Mouse (Mus musculus) kidney, adult 2 months (tissue): Measurements from ENCODE around the gene Atp6v0d1. TPM values are rescaled to one million over a fixed set of nuclear protein-coding genes. Genes with fewer than 3 reads are reported as not detected.
A peak's percentile ranks its signal among the peaks of the same experiment; 100 is the strongest.

ENCODE experiments used
- DNase-seq: peaks from one replicate; pipeline ENCODE4 v3.0.0; 2021
- H3K27ac ChIP-seq: fragments of 200-500 bp; 2 replicates; pipeline ENCODE4 v1.5.1; 2012; ENCODE audit warnings: low read depth, low read length, control low read depth, inconsistent platforms; ENCODE audit not compliant: insufficient read depth
- H3K27me3 ChIP-seq: fragments of 200-500 bp; replicated peaks from 2 replicates; pipeline ENCODE4 v1.6.1; 2012; ENCODE audit warnings: mild to moderate bottlenecking, moderate library complexity, low read length, inconsistent platforms; ENCODE audit not compliant: control insufficient read depth, insufficient read depth
- H3K36me3 ChIP-seq: fragments of 200-500 bp; 2 replicates; pipeline ENCODE4 v1.6.1; 2012; ENCODE audit warnings: mild to moderate bottlenecking, moderate library complexity, low read length, inconsistent platforms; ENCODE audit not compliant: control insufficient read depth, insufficient read depth
- H3K4me1 ChIP-seq: fragments of 200-500 bp; 2 replicates; pipeline ENCODE4 v1.6.1; 2011; ENCODE audit warnings: low read length; ENCODE audit not compliant: control insufficient read depth, insufficient read depth
- H3K4me3 ChIP-seq: fragments of 200-500 bp; 2 replicates; pipeline ENCODE4 v1.5.1; 2011; ENCODE audit warnings: mild to moderate bottlenecking, low read depth, low read length, control low read depth; ENCODE audit not compliant: insufficient read depth
- CTCF ChIP-seq: fragments of 200-500 bp; conservative IDR thresholded peaks from 2 replicates; pipeline ENCODE4 v1.5.1; 2011; ENCODE audit warnings: low read depth, mild to moderate bottlenecking, control low read depth, low read length, moderate library complexity, mixed read lengths; ENCODE audit not compliant: insufficient read depth, insufficient read length
- POLR2A ChIP-seq: fragments of 200-500 bp; IDR thresholded peaks from one replicate; pipeline ENCODE4 v1.6.1; 2011; ENCODE audit warnings: low read depth, low read length, control low read depth
- WGBS: fragments of 180-500 bp; shearing (Covaris S2); methylation state at CpG from one replicate; pipeline ENCODE4 v1.1.7; 2018; 5-methylcytosine and 5-hydroxymethylcytosine counted together
- polyA plus RNA-seq: library from polyadenylated mRNA; depleted of rRNA; stranded (reverse); fragments of >200 nt; gene quantifications from 2 replicates; pipeline ENCODE4 v1.2.3, GENCODE M21; 2012; rRNA removed

Atp6v0d1 gene
- polyA plus RNA-seq, 1 experiment, result 182 TPM

- Histone ChIP-seq H3K27me3 (no peaks in the 10 kb centered on the region), H3K36me3 (no peaks in the 10 kb centered on the region), H3K4me1 (no peaks in the 10 kb centered on the region), H3K4me3 (no peak overlapping the region), H3K27ac (no peak overlapping the region)
- no peak for TF ChIP-seq POLR2A
- TF ChIP-seq CTCF, result no peak
- 87% methylated on average over 3 of the region's 3 CpGs for WGBS
- DNase-seq, result no peak
These were observed 88.1 kb downstream of the Atp6v0d1 start for GRCm38 (mm10) chr8:105477792-105478191.

GRCm38 (mm10) chr8:105476628-105477413, 89.0 kb downstream of the Atp6v0d1 start:
- Histone ChIP-seq H3K4me1 (no peaks in the 10 kb centered on the region), H3K27me3 (no peaks in the 10 kb centered on the region), H3K36me3 (no peaks in the 10 kb centered on the region), H3K4me3 (no peak overlapping the region), H3K27ac (no peak overlapping the region)
- TF ChIP-seq POLR2A (no peak), CTCF (peak; percentile 81)
- 50% methylated on average over 25 of the region's 25 CpGs for WGBS
- peak; percentile 71 for DNase-seq

GRCm38 (mm10) chr8:105476161-105476560, 89.7 kb downstream of the Atp6v0d1 start:
- no peaks in the 10 kb centered on the region for H3K36me3 ChIP-seq
- no peaks in the 10 kb centered on the region for H3K27me3 ChIP-seq
- TF ChIP-seq POLR2A, result no peak
- TF ChIP-seq CTCF, result no peak
- H3K4me1 ChIP-seq, result peaks cover 3% of the 10 kb centered on the region; the same call in 1 of the 2 replicates
- no peak overlapping the region for H3K27ac ChIP-seq
- WGBS, result 91% methylated on average over 7 of the region's 7 CpGs
- no peak for DNase-seq
- no peak overlapping the region for H3K4me3 ChIP-seq

GRCm38 (mm10) chr8:105475742-105476141, 90.1 kb downstream of the Atp6v0d1 start:
- H3K4me3 ChIP-seq, result no peak overlapping the region
- no peak for DNase-seq
- H3K4me1 ChIP-seq, result peaks cover 3% of the 10 kb centered on the region; the same call in 1 of the 2 replicates
- no peak overlapping the region for H3K27ac ChIP-seq
- H3K36me3 ChIP-seq, result no peaks in the 10 kb centered on the region
- 88% methylated on average over 8 of the region's 8 CpGs for WGBS
- TF ChIP-seq POLR2A (no peak), CTCF (no peak)
- H3K27me3 ChIP-seq, result no peaks in the 10 kb centered on the region

- H3K4me3 ChIP-seq, result no peak overlapping the region
- H3K4me1 ChIP-seq, result peaks cover 3% of the 10 kb centered on the region; the same call in 1 of the 2 replicates
- H3K27ac ChIP-seq, result no peak overlapping the region
- DNase-seq, result no peak
- TF ChIP-seq CTCF (no peak), POLR2A (no peak)
- H3K27me3 ChIP-seq, result no peaks in the 10 kb centered on the region
- WGBS, result 73% methylated on average over 4 of the region's 4 CpGs
- H3K36me3 ChIP-seq, result no peaks in the 10 kb centered on the region
These were observed 90.6 kb downstream of the Atp6v0d1 start for GRCm38 (mm10) chr8:105475254-105475653.

- TF ChIP-seq CTCF (no peak), POLR2A (no peak)
- no peak overlapping the region for H3K27ac ChIP-seq
- 38% methylated on average over 5 of the region's 5 CpGs for WGBS
- H3K36me3 ChIP-seq, result no peaks in the 10 kb centered on the region
- H3K4me1 ChIP-seq, result peaks cover 3% of the 10 kb centered on the region; the same call in 1 of the 2 replicates
- no peak overlapping the region for H3K4me3 ChIP-seq
- no peak for DNase-seq
- no peaks in the 10 kb centered on the region for H3K27me3 ChIP-seq
These were observed 91.2 kb downstream of the Atp6v0d1 start for GRCm38 (mm10) chr8:105474680-105475079.

Other genes with a start within 250 kb of the Atp6v0d1 start
- gene Lrrc29, start 239.8 kb downstream of the Atp6v0d1 start, polyA plus RNA-seq, result 11.0 and 14.1 TPM in 2 replicates
- 113 and 116 TPM in 2 replicates for gene Tmem208, start 239.7 kb downstream of the Atp6v0d1 start, polyA plus RNA-seq
- gene Fhod1, start 218.1 kb downstream of the Atp6v0d1 start, polyA plus RNA-seq, result 18.2 and 20.0 TPM in 2 replicates
- gene Slc9a5, start 217.2 kb downstream of the Atp6v0d1 start, polyA plus RNA-seq, result 1.9 and 2.5 TPM in 2 replicates
- 0.14 and 0.18 TPM in 2 replicates for gene Plekhg4, start 192.8 kb downstream of the Atp6v0d1 start, polyA plus RNA-seq
- gene Kctd19, start 152.5 kb downstream of the Atp6v0d1 start, polyA plus RNA-seq, result 0.08 and 0.17 TPM in 2 replicates
- gene Lrrc36, start 152.5 kb downstream of the Atp6v0d1 start, polyA plus RNA-seq, result 0.33 and 0.45 TPM in 2 replicates
- 11.9 and 19.3 TPM in 2 replicates for gene Tppp3, start 94.5 kb downstream of the Atp6v0d1 start, polyA plus RNA-seq
- gene Zdhhc1, start 69.1 kb downstream of the Atp6v0d1 start, polyA plus RNA-seq, result 47.6 and 57.7 TPM in 2 replicates
- gene Hsd11b2, start 47.3 kb downstream of the Atp6v0d1 start, polyA plus RNA-seq, result 310 and 336 TPM in 2 replicates
- gene Ripor1, start 39.2 kb upstream of the Atp6v0d1 start, polyA plus RNA-seq, result 50.6 and 54.8 TPM in 2 replicates
- 13.3 and 16.7 TPM in 2 replicates for gene Ctcf, start 70.5 kb upstream of the Atp6v0d1 start, polyA plus RNA-seq
- 0.13 and 0.31 TPM in 2 replicates for gene Agrp, start 71.3 kb upstream of the Atp6v0d1 start, polyA plus RNA-seq
- 0.88 and 2.7 TPM in 2 replicates for gene Carmil2, start 120.2 kb upstream of the Atp6v0d1 start, polyA plus RNA-seq
- gene Acd, start 135.1 kb upstream of the Atp6v0d1 start, polyA plus RNA-seq, result 39.9 and 44.4 TPM in 2 replicates
- 18.7 and 20.8 TPM in 2 replicates for gene Pard6a, start 135.1 kb upstream of the Atp6v0d1 start, polyA plus RNA-seq
- 0.10 and 0.19 TPM in 2 replicates for gene 4933405L10Rik, start 141.6 kb upstream of the Atp6v0d1 start, polyA plus RNA-seq
- gene Enkd1, start 142.2 kb upstream of the Atp6v0d1 start, polyA plus RNA-seq, result 6.8 and 7.6 TPM in 2 replicates
- gene Gfod2, start 192.6 kb upstream of the Atp6v0d1 start, polyA plus RNA-seq, result 7.5 and 7.8 TPM in 2 replicates